Mouse (Mus musculus) Patski (cell line): ENCODE measurements around the gene Lct. TPM values are rescaled to one million over a fixed set of nuclear protein-coding genes. Genes with fewer than 3 reads are reported as not detected.

ENCODE experiments used
- ATAC-seq: fragments of 100-300 bp; one replicate; pipeline ENCODE4 v1.8.0; 2021
- CTCF ChIA-PET: fragments of 350-600 bp; sonication (Branson Sonifier 250); formaldehyde crosslinking; loops from one replicate; lab custom pipeline; 2022; ENCODE audit warnings: inconsistent platforms; lab: Charles Lee
- POLR2A ChIA-PET: fragments of 350-600 bp; sonication (Branson Sonifier 250); formaldehyde crosslinking; loops from one replicate; lab custom pipeline; 2022; ENCODE audit warnings: antibody characterized with exemption, inconsistent platforms; lab: Charles Lee
- DNase-seq: peaks from one replicate; pipeline ENCODE4 v3.0.0-alpha.2; 2011; ENCODE audit warnings: low read depth, low spot score
- H3K27me3 ChIP-seq: fragments of 371-371 bp; one replicate; pipeline ENCODE4 v1.5.1; 2021
- CTCF ChIP-seq: fragments of 100-300 bp; IDR thresholded peaks from one replicate; pipeline ENCODE4 v1.5.1; 2021
- in situ Hi-C: fragments of 300-500 bp; cut with MboI; formaldehyde crosslinking; loops from 3 replicates; pipeline ENCODE4 v1.11.1; 2018; ENCODE audit warnings: low pct_unique_long_range_greater_than_20kb, mixed read lengths
- polyA plus RNA-seq: library from polyadenylated mRNA; unstranded; gene quantifications from one replicate; pipeline ENCODE4 v1.2.3, GENCODE M21; 2021

The Lct gene
- polyA plus RNA-seq, result 0.04 TPM

GRCm38 (mm10) chr1:128328218-128328617 is at the start of gene Lct:
Lct (minus strand) TSS chr1:128328318.
- ChIA-PET POLR2A (no interaction called here), CTCF (no interaction called here)
- DNase-seq (no peak), ATAC-seq (no peak)
- TF ChIP-seq CTCF, result no peak
- no peaks in the 10 kb centered on the region for H3K27me3 ChIP-seq
- in situ Hi-C loops, result loop anchor here (25.0 kb wide), 1 partner anchor 816 kb away; no protein-coding TSS in a partner anchor

DNA sequence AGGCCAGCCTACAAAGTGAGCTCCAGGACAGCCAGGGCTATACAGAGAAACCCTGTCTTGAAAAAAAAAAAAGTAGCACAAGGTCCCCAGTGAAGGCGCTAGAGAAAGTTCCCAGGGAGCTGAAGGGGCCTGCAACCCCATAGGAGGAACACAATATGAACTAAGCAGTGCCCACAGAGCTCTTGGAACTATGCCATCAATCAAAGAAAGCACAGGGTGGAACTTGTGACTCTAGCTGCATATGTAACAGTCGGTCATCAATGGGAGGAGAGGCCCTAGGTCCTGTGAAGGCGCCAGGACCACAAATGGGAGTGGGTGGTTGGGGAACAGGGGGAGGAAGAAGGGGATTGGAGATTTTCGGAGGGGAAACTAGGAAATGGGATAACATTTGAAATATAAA is 48.7 kb upstream of the Lct start:
- ChIA-PET POLR2A (no interaction called here), CTCF (no interaction called here)
- ATAC-seq (no peak), DNase-seq (no peak)
- H3K27me3 ChIP-seq, result no peaks in the 10 kb centered on the region
- in situ Hi-C loops, result loop anchor here (5.0 kb wide), 1 partner anchor 210 kb away; no protein-coding TSS in a partner anchor
- no peak for TF ChIP-seq CTCF

DNA sequence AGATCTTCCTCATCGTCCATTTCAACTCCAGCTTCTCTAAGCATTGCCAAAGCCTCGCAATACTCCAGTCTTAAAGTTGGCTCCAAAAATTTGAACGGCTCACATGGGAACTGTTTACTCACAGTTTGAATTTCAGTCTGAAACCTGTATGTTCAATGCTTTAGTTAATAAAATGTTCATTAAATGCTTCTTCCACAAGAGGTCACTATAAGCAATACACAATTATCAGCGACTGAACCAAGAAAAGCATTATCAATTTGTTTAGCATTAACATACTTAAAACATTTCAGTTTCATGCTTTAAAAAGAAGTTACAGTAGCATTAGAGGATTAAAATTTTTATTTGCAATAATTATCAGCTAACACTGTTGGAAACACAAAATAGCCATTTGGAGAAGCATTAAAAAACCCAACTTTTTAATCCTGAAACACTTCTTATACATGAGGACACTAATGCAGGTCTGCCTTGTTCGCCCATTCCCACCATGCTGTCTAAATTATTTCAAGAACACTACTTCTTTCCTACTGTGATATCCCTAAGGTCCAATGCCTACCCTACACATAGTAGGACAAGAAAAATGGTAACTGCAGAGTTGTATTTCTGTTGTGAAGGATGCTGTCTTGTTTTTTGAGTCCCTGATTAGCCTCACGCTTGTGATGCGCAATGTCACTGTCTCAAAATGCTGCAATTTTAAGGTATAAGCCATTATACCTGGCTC is 44.2 kb upstream of the Lct start:
- H3K27me3 ChIP-seq, result no peaks in the 10 kb centered on the region
- in situ Hi-C loops, result no loop called here
- ATAC-seq (no peak), DNase-seq (no peak)
- CTCF ChIA-PET, result interaction anchor here (1.2 to 1.8 kb wide), 4 partner anchors 9 to 449 kb away, joined by 3 to 5 read pairs (median 4); no protein-coding TSS in a partner anchor
- POLR2A ChIA-PET, result no interaction called here
- TF ChIP-seq CTCF, result peak; percentile 54

GRCm38 (mm10) chr1:128368732-128369441 is 40.8 kb upstream of the Lct start:
- ATAC-seq, result no peak
- POLR2A ChIA-PET, result no interaction called here
- CTCF ChIA-PET, result interaction anchor here (0.6 to 2.8 kb wide), 6 partner anchors 9 to 456 kb away, joined by 3 to 15 read pairs (median 4); partner anchors contain the start of gene Mcm6
- in situ Hi-C loops, result loop anchor here (5.0 kb wide), 1 partner anchor 458 kb away; no protein-coding TSS in a partner anchor
- peak; percentile 77 for TF ChIP-seq CTCF
- no peaks in the 10 kb centered on the region for H3K27me3 ChIP-seq
- DNase-seq, result no peak

GRCm38 (mm10) chr1:128360601-128361000 is 32.5 kb upstream of the Lct start:
- in situ Hi-C loops, result no loop called here
- POLR2A ChIA-PET, result interaction anchor here (1.5 kb wide), 1 partner anchor 8 kb away, joined by 4 read pairs; no protein-coding TSS in a partner anchor
- CTCF ChIA-PET, result interaction anchor here (1.8 to 2.3 kb wide), 2 partner anchors 8 to 34 kb away, joined by 3 to 15 read pairs; no protein-coding TSS in a partner anchor
- TF ChIP-seq CTCF, result no peak
- DNase-seq, result no peak
- H3K27me3 ChIP-seq, result no peaks in the 10 kb centered on the region
- no peak for ATAC-seq

DNA sequence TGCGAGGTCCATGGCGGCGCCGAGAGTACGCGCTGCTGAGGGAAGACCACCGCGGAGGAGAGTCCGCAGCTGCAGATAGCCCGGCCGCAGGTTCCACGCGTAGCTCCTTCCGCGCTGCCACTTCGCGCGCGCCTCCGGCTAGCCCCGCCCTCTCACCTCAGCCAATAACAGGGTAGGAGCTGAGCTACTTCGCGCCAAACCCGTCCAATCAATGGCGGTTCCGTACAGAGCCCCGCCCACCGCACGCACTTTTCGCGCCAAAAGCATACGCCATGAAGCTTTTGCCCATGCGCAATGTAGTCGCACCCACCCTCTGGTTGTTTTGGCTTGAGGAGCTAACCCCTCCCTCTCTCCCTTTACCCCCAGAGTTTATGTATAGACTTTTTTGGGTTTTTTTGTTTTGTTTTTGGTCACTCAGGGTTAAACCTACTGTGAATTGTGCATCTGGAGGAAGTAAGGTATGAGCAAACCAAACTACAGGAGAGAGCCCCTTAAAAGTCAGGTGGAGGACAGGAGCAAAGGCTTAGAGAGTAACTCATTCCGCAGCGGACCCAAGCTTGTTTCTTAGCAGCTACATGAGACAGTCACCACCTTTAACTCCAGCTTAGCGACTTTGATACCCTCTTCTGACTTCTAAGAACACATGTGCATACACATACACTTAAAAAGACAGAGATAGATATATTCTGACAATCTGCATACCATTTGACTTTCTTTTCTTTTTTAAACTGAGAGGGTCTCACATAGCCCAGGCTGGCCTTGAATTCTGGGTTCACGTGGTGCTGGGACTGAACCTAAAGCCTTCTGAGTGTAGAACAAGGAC is 31.6 kb upstream of the Lct start, which contains the start of gene Mcm6:
Gene Mcm6 (minus strand): TSS at position 111 of the 823 bp plus-strand sequence.
- in situ Hi-C loops, result no loop called here
- H3K27me3 ChIP-seq, result no peaks in the 10 kb centered on the region
- TF ChIP-seq CTCF, result no peak
- DNase-seq (peak; percentile 50), ATAC-seq (peak; percentile 96)
- CTCF ChIA-PET, result interaction anchor here (1.4 to 2.3 kb wide), 4 partner anchors 9 to 102 kb away, joined by 3 to 15 read pairs (median 4); no protein-coding TSS in a partner anchor
- POLR2A ChIA-PET, result interaction anchor here (0.7 kb wide), 1 partner anchor 47 kb away, joined by 5 read pairs; no protein-coding TSS in a partner anchor

GRCm38 (mm10) chr1:128358916-128359553 is 30.9 kb upstream of the Lct start:
- ChIA-PET POLR2A (interaction anchor here (0.7 kb wide), 1 partner anchor 47 kb away, joined by 5 read pairs; no protein-coding TSS in a partner anchor), CTCF (interaction anchor here (1.4 to 2.3 kb wide), 5 partner anchors 9 to 102 kb away, joined by 3 to 15 read pairs (median 3); no protein-coding TSS in a partner anchor)
- DNase-seq, result no peak
- no peaks in the 10 kb centered on the region for H3K27me3 ChIP-seq
- peak; percentile 64 for ATAC-seq
- in situ Hi-C loops, result no loop called here
- no peak for TF ChIP-seq CTCF

GRCm38 (mm10) chr1:128358276-128358675 is 30.2 kb upstream of the Lct start:
- CTCF ChIA-PET, result interaction anchor here (1.4 to 2.3 kb wide), 3 partner anchors 10 to 101 kb away, joined by 3 to 5 read pairs (median 3); no protein-coding TSS in a partner anchor
- in situ Hi-C loops, result no loop called here
- POLR2A ChIA-PET, result no interaction called here
- DNase-seq (no peak), ATAC-seq (no peak)
- TF ChIP-seq CTCF, result no peak
- no peaks in the 10 kb centered on the region for H3K27me3 ChIP-seq

GRCm38 (mm10) chr1:128357452-128357851 is 29.3 kb upstream of the Lct start:
- ATAC-seq, result no peak
- DNase-seq, result no peak
- no peaks in the 10 kb centered on the region for H3K27me3 ChIP-seq
- CTCF ChIA-PET, result interaction anchor here (0.6 to 2.3 kb wide), 3 partner anchors 9 to 177 kb away, joined by 3 to 5 read pairs (median 3); no protein-coding TSS in a partner anchor
- in situ Hi-C loops, result no loop called here
- no peak for TF ChIP-seq CTCF
- POLR2A ChIA-PET, result no interaction called here
